Mouse (Mus musculus) ES-E14 (cell line): ENCODE data around the gene Sac3d1. TPM values are rescaled to one million over a fixed set of nuclear protein-coding genes. Genes with fewer than 3 reads are reported as not detected.

Experiments used
- DNase-seq: peaks from one replicate; pipeline ENCODE4 v3.0.0-alpha.2; 2013; ENCODE audit warnings: low read depth, low spot score
- H3K27ac ChIP-seq: 2 replicates; pipeline ENCODE4 v1.5.1; 2012; ENCODE audit warnings: low read depth, mild to moderate bottlenecking, low read length, moderate library complexity, mixed read lengths; ENCODE audit not compliant: poor library complexity, insufficient read depth, severe bottlenecking
- H3K36me3 ChIP-seq: 2 replicates; pipeline ENCODE4 v1.6.1; 2012; ENCODE audit warnings: mild to moderate bottlenecking, low read length, moderate library complexity, mixed read lengths; ENCODE audit not compliant: control insufficient read depth, poor library complexity, insufficient read depth, severe bottlenecking
- H3K4me1 ChIP-seq, 2 experiments: fragments of 150-350 bp in 1 of 2; sonication (generic) in 1 of 2; 2 replicates each; pipeline ENCODE4 v1.6.1; 2012; ENCODE audit warnings: low read length in 2 of 2, mild to moderate bottlenecking in 1 of 2, mixed read lengths in 1 of 2; ENCODE audit not compliant: control insufficient read depth in 2 of 2, insufficient read depth in 2 of 2, poor library complexity in 1 of 2
- H3K4me3 ChIP-seq, 2 experiments: fragments of 150-350 bp in 1 of 2; sonication (generic) in 1 of 2; 2 replicates each; pipeline ENCODE4 v1.5.1; 2012; ENCODE audit warnings: low read length in 2 of 2, low read depth in 1 of 2, mild to moderate bottlenecking in 1 of 2, mixed read lengths in 1 of 2; ENCODE audit not compliant: insufficient read depth in 1 of 2, poor library complexity in 1 of 2, severe bottlenecking in 1 of 2
- H3K9ac ChIP-seq: 2 replicates; pipeline ENCODE4 v1.6.1; 2012; ENCODE audit warnings: low read depth, mild to moderate bottlenecking, low read length, mixed read lengths; ENCODE audit not compliant: poor library complexity, insufficient read depth, severe bottlenecking
- H3K9me3 ChIP-seq: fragments of 150-350 bp; sonication (generic); 2 replicates; pipeline ENCODE4 v1.6.1; 2012; ENCODE audit warnings: low read depth, mild to moderate bottlenecking, low read length; ENCODE audit not compliant: control insufficient read depth, insufficient read depth
- CHD2 ChIP-seq: IDR thresholded peaks from 2 replicates; pipeline ENCODE4 v1.6.1; 2014; ENCODE audit warnings: mild to moderate bottlenecking, low read depth, low read length, inconsistent platforms
- HCFC1 ChIP-seq: IDR thresholded peaks from 2 replicates; pipeline ENCODE4 v1.6.1; 2012; ENCODE audit warnings: low read length, inconsistent platforms, borderline replicate concordance; ENCODE audit not compliant: insufficient read depth
- MAFK ChIP-seq: IDR thresholded peaks from 2 replicates; pipeline ENCODE4 v1.6.1; 2014; ENCODE audit warnings: mild to moderate bottlenecking, low read depth, low read length, inconsistent platforms; ENCODE audit not compliant: insufficient read depth
- ZC3H11A ChIP-seq: IDR thresholded peaks from 2 replicates; pipeline ENCODE4 v1.6.1; 2012; ENCODE audit warnings: low read depth, mild to moderate bottlenecking, inconsistent platforms, low read length, borderline replicate concordance
- ZNF384 ChIP-seq: IDR thresholded peaks from 2 replicates; pipeline ENCODE4 v1.6.1; 2012; ENCODE audit warnings: low read depth, low read length, inconsistent platforms
- in situ Hi-C, 2 experiments: fragments of 600-800 bp; cut with MboI; formaldehyde crosslinking; loops; one replicate each; pipeline ENCODE4 v1.15.1; 2025; ENCODE audit warnings: low sequenced_read_pairs in 2 of 2, inconsistent platforms in 1 of 2; ENCODE audit not compliant: unreplicated experiment in 2 of 2
- total RNA-seq: library from RNA; depleted of rRNA; stranded (reverse); fragments of 300-350 nt; gene quantifications from 2 replicates; pipeline ENCODE4 v1.2.3, GENCODE M21; 2012

Sac3d1 gene
- total RNA-seq, 1 experiment, result 28.2 TPM

GRCm38 (mm10) chr19:6088841-6089240 is 29.6 kb downstream of the Sac3d1 start:
- no peaks in the 10 kb centered on the region for H3K9me3 ChIP-seq
- peaks cover 7 to 19% of the 10 kb centered on the region in 2 experiments; a peak in 3 of 4 replicates for H3K4me1 ChIP-seq
- H3K27ac ChIP-seq, result no peak overlapping the region
- no peak for TF ChIP-seq CHD2
- no peak for TF ChIP-seq ZNF384
- TF ChIP-seq MAFK, result no peak
- TF ChIP-seq HCFC1, result no peak
- TF ChIP-seq ZC3H11A, result no peak
- peaks cover 69% of the 10 kb centered on the region for H3K36me3 ChIP-seq
- no peak for DNase-seq
- no peak overlapping the region for H3K9ac ChIP-seq
- H3K4me3 ChIP-seq, result no peak overlapping the region
- in situ Hi-C loops, result no loop called here

DNA sequence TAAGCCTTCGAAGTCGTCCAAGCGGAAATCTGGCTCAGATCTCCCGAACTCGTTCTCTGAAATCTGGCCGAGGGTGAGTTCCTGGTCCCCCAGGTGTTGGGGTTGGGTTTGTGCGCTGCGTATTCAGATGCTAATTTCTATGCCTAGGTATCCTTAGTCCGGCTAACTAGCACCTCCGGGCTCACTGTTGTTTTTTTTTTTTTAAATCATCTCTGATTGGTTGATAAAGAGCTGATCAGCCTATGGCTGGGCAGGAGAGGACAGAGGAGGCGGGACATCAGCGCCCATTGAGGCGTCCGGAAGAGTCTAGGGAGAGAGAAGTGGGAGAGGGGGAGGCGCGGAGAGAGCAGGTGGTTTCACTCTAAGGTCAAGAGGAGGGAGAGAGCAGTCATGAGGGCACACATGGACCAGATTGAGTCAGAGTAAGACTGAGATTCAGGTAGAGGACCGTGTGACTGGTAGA is 33.0 kb downstream of the Sac3d1 start:
- H3K9me3 ChIP-seq, result no peaks in the 10 kb centered on the region
- H3K4me3 ChIP-seq, result peak overlapping the region; percentile 89 to 91
- peak overlapping the region; percentile 97 for H3K9ac ChIP-seq
- peak; percentile 93 for DNase-seq
- in situ Hi-C loops, result no loop called here
- H3K36me3 ChIP-seq, result peaks cover 58% of the 10 kb centered on the region
- peak overlapping the region; percentile 96 for H3K27ac ChIP-seq
- peaks cover 7 to 20% of the 10 kb centered on the region in 2 experiments; a peak in 3 of 4 replicates for H3K4me1 ChIP-seq
- TF ChIP-seq MAFK, result no peak
- no peak for TF ChIP-seq HCFC1
- no peak for TF ChIP-seq ZC3H11A
- peak; percentile 100 for TF ChIP-seq ZNF384
- TF ChIP-seq CHD2, result peak; percentile 90

GRCm38 (mm10) chr19:6084478-6085248 is 33.8 kb downstream of the Sac3d1 start, which contains the start of the genes Zfpl1 and Cdca5:
Gene Zfpl1, minus strand, starts transcription at chr19:6084956.
Gene Cdca5, plus strand, starts transcription at chr19:6084983.
- peak; percentile 96 for DNase-seq
- Histone ChIP-seq H3K27ac (peak within 1 kb of the TSS; percentile 96), H3K36me3 (peaks cover 53% of the 10 kb centered on the region), H3K4me3 (peak within 1 kb of the TSS; percentile 89 to 91), H3K4me1 (peaks cover 7 to 19% of the 10 kb centered on the region in 2 experiments; a peak in 3 of 4 replicates), H3K9me3 (no peaks in the 10 kb centered on the region), H3K9ac (peak within 1 kb of the TSS; percentile 97)
- in situ Hi-C loops, result no loop called here
- TF ChIP-seq MAFK, result peak; percentile 48; the same call in 1 of the 2 replicates
- TF ChIP-seq CHD2, result peak; percentile 67; the same call in 1 of the 2 replicates
- TF ChIP-seq ZNF384, result no peak
- peak; percentile 94 for TF ChIP-seq HCFC1
- no peak for TF ChIP-seq ZC3H11A

DNA sequence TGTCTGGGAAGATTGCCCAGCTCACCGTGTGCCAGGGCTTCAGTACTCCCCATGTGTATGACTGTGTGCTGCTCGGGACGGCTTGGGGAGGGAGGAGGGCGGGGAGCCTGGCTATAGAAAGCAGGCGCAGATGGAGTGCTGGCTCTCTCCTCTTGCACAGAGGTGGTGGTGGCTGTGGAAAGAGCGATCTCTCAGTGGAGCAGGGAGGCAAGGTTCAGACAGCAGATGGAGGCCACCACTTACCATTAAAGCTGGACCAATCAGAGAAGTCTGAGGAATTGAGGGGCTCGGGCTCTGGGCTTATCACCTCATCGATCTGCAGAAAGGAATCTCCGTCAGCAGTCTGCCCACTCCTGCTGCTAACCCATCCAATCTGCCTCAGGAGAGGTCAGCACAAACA is 36.3 kb downstream of the Sac3d1 start, which contains the start of gene Gm28374:
TSS of gene Gm28374 (minus strand) at position 101 of the 400 bp plus-strand sequence.
- Histone ChIP-seq H3K4me3 (no peak within 1 kb of the TSS), H3K4me1 (peaks cover 5 to 9% of the 10 kb centered on the region in 2 experiments; a peak in 3 of 4 replicates), H3K36me3 (peaks cover 32% of the 10 kb centered on the region), H3K9me3 (no peaks in the 10 kb centered on the region), H3K9ac (no peak within 1 kb of the TSS), H3K27ac (no peak within 1 kb of the TSS)
- DNase-seq, result no peak
- TF ChIP-seq MAFK (no peak), HCFC1 (no peak), ZC3H11A (no peak), CHD2 (no peak), ZNF384 (no peak)
- in situ Hi-C loops, result no loop called here
